Mouse (Mus musculus): Measurements from ENCODE around the gene Klk1b8.
"Not testable (repeated sequence)": the region's sequence is repeated elsewhere in the genome, so short reads cannot be mapped to it uniquely, and the experiment has no call there.

The Klk1b8 gene

DNA sequence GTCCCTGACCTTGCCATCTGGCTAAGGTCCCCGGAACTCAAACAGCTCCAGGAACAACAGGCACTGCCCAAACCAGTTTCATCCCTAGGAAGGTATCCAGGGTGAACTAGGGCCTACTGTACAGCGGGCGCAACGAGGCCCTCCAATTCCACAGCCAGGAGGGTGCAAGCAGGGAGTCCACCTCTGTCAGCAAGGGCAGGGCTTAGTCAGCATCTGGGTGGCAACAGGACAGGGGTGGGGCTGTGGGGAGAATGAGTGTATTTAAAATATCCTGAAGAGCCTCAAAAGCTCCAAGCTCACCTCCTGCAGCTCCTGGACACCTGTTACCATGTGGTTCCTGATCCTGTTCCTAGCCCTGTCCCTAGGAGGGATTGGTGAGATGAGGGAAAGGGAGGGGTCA lies 45.1 kb downstream of the Klk1b8 start, which contains the start of gene Klk1b11:
Klk1b11 (plus strand) TSS at position 301 of the 400 bp plus-strand sequence.
- in situ Hi-C loops (cut with MboI, MseI) = not testable (repeated sequence)

Measured in T-helper 17 cell (primary cell).